Mouse (Mus musculus) forebrain, embryonic 13.5 days (tissue): ENCODE data around the gene Slc25a39. TPM values are rescaled to one million over a fixed set of nuclear protein-coding genes. Genes with fewer than 3 reads are reported as not detected.
A peak's percentile ranks its signal among the peaks of the same experiment; 100 is the strongest.

ENCODE experiments used
- ATAC-seq: fragments of 200-750 bp; cut with Nextera tagmentation; 2 replicates; pipeline ENCODE4 v1.8.0; 2017
- H3K27ac ChIP-seq: fragments of 300-500 bp; sonication (generic); 2 replicates; pipeline ENCODE4 v1.5.1; 2015; ENCODE audit warnings: inconsistent platforms, mild to moderate bottlenecking, moderate library complexity
- H3K27me3 ChIP-seq: fragments of 300-500 bp; sonication (generic); 2 replicates; pipeline ENCODE4 v1.6.1; 2015; ENCODE audit warnings: mild to moderate bottlenecking, inconsistent platforms
- H3K36me3 ChIP-seq: fragments of 300-500 bp; sonication (generic); 2 replicates; pipeline ENCODE4 v1.6.1; 2015; ENCODE audit warnings: mild to moderate bottlenecking, inconsistent platforms; ENCODE audit not compliant: poor library complexity, severe bottlenecking
- H3K4me1 ChIP-seq: fragments of 300-500 bp; sonication (generic); 2 replicates; pipeline ENCODE4 v1.6.1; 2015; ENCODE audit warnings: inconsistent platforms
- H3K4me2 ChIP-seq: fragments of 300-500 bp; sonication (generic); 2 replicates; pipeline ENCODE4 v1.6.1; 2015; ENCODE audit warnings: inconsistent platforms, mild to moderate bottlenecking, moderate library complexity
- H3K4me3 ChIP-seq: fragments of 300-500 bp; sonication (generic); 2 replicates; pipeline ENCODE4 v1.5.1; 2015; ENCODE audit warnings: mild to moderate bottlenecking, inconsistent platforms
- H3K9ac ChIP-seq: fragments of 300-500 bp; sonication (generic); 2 replicates; pipeline ENCODE4 v1.6.1; 2015; ENCODE audit warnings: mild to moderate bottlenecking, inconsistent platforms
- H3K9me3 ChIP-seq: fragments of 300-500 bp; sonication (generic); replicated peaks from 2 replicates; pipeline ENCODE4 v1.6.1; 2016; ENCODE audit warnings: inconsistent platforms
- WGBS: fragments of 180-500 bp; shearing (Covaris S2); methylation state at CpG from one replicate; pipeline ENCODE4 v1.1.7; 2015; 5-methylcytosine and 5-hydroxymethylcytosine counted together
- polyA plus RNA-seq: library from polyadenylated mRNA; unstranded; fragments of >200 nt; fragmentation: Nextera tagmentation; extraction: Ambion mirVana; gene quantifications from 2 replicates; pipeline ENCODE4 v1.2.1, GENCODE M21; 2015

Slc25a39 gene
- 157 and 159 TPM in 2 replicates for polyA plus RNA-seq

GRCm38 (mm10) chr11:102407834-102408215 lies at the start of gene Slc25a39:
Gene Slc25a39 (minus strand): TSS chr11:102407946.
- 1% methylated on average over 19 of the region's 19 CpGs for WGBS
- Histone ChIP-seq H3K9me3 (no peaks in the 10 kb centered on the region), H3K4me1 (peaks cover 33% of the 10 kb centered on the region), H3K9ac (peak within 1 kb of the TSS; percentile 83), H3K27me3 (no peaks in the 10 kb centered on the region), H3K4me3 (peak within 1 kb of the TSS; percentile 77), H3K36me3 (peaks cover 22% of the 10 kb centered on the region), H3K4me2 (peak within 1 kb of the TSS; percentile 80), H3K27ac (peak within 1 kb of the TSS; percentile 79)
- ATAC-seq: no peak

GRCm38 (mm10) chr11:102455740-102456396 lies 48.1 kb upstream of the Slc25a39 start:
- peak; percentile 90 for ATAC-seq
- WGBS: 1% methylated on average over 40 of the region's 40 CpGs
- Histone ChIP-seq H3K27ac (no peak overlapping the region; the same call in 1 of the 2 replicates), H3K9me3 (no peaks in the 10 kb centered on the region), H3K4me3 (peak overlapping the region; percentile 48), H3K36me3 (no peaks in the 10 kb centered on the region), H3K27me3 (peaks cover 45% of the 10 kb centered on the region), H3K4me1 (peaks cover 17% of the 10 kb centered on the region), H3K4me2 (peak overlapping the region; percentile 81), H3K9ac (peak overlapping the region; percentile 56)

- Histone ChIP-seq H3K9ac (no peak overlapping the region), H3K9me3 (no peaks in the 10 kb centered on the region), H3K4me3 (no peak overlapping the region), H3K4me1 (peaks cover 23% of the 10 kb centered on the region), H3K36me3 (no peaks in the 10 kb centered on the region), H3K4me2 (no peak overlapping the region), H3K27me3 (peaks cover 56% of the 10 kb centered on the region), H3K27ac (no peak overlapping the region)
- WGBS: 24% methylated on average over 10 of the region's 10 CpGs
- ATAC-seq: no peak
Observed at GRCm38 (mm10) chr11:102453131-102453530, 45.4 kb upstream of the Slc25a39 start.

GRCm38 (mm10) chr11:102449043-102450008 lies 41.6 kb upstream of the Slc25a39 start:
- no peaks in the 10 kb centered on the region for H3K9me3 ChIP-seq
- peaks cover 33% of the 10 kb centered on the region for H3K4me1 ChIP-seq
- peaks cover 40% of the 10 kb centered on the region for H3K27me3 ChIP-seq
- no peak overlapping the region for H3K9ac ChIP-seq
- H3K36me3 ChIP-seq: no peaks in the 10 kb centered on the region
- H3K4me3 ChIP-seq: no peak overlapping the region
- no peak overlapping the region for H3K4me2 ChIP-seq
- 48% methylated on average over 17 of the region's 17 CpGs for WGBS
- ATAC-seq: no peak
- H3K27ac ChIP-seq: no peak overlapping the region

- no peaks in the 10 kb centered on the region for H3K9me3 ChIP-seq
- no peak overlapping the region for H3K27ac ChIP-seq
- H3K4me1 ChIP-seq: peaks cover 42% of the 10 kb centered on the region
- no peak for ATAC-seq
- H3K36me3 ChIP-seq: peaks cover 7% of the 10 kb centered on the region; the same call in 1 of the 2 replicates
- no peak overlapping the region for H3K9ac ChIP-seq
- no peak overlapping the region for H3K4me3 ChIP-seq
- no peak overlapping the region for H3K4me2 ChIP-seq
- WGBS: 15% methylated on average over 8 of the region's 8 CpGs
- H3K27me3 ChIP-seq: peaks cover 35% of the 10 kb centered on the region
Observed at GRCm38 (mm10) chr11:102448327-102448726, 40.6 kb upstream of the Slc25a39 start.

DNA sequence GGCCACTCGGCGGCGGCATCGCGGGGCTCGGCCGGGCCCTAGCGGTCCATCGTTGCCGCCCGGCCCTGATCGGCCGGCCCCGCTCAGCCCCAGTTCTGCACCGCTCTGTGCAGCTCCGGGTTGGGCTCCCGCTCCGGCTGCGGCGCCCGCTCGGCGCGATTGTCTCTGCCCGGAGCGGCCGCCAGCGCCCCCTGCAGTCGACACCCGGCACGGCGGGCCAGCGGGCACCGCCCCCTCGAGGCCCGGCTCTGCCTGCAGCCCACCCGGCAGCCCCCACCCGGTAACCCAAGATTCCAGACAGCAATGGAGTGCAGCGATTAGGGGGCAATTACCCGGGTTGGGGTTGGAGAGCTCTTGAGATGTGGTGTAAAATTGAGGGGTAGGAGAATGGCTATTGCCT lies 39.8 kb upstream of the Slc25a39 start, which contains the start of gene Fam171a2:
Gene Fam171a2, minus strand, starts transcription at position 186 of the 400 bp plus-strand sequence.
- WGBS: under 1% methylated on average over 33 of the region's 40 CpGs
- no peaks in the 10 kb centered on the region for H3K9me3 ChIP-seq
- peak; percentile 85 for ATAC-seq
- peak within 1 kb of the TSS; percentile 98 for H3K27ac ChIP-seq
- peak within 1 kb of the TSS; percentile 97 for H3K4me2 ChIP-seq
- H3K9ac ChIP-seq: peak within 1 kb of the TSS; percentile 99
- H3K36me3 ChIP-seq: peaks cover 13% of the 10 kb centered on the region
- peaks cover 42% of the 10 kb centered on the region for H3K4me1 ChIP-seq
- H3K4me3 ChIP-seq: peak within 1 kb of the TSS; percentile 94
- H3K27me3 ChIP-seq: peaks cover 28% of the 10 kb centered on the region; the same call in 1 of the 2 replicates

- peak; percentile 65 for ATAC-seq
- H3K27ac ChIP-seq: peak overlapping the region; percentile 98
- H3K4me2 ChIP-seq: peak overlapping the region; percentile 97
- H3K9me3 ChIP-seq: no peaks in the 10 kb centered on the region
- H3K4me1 ChIP-seq: peaks cover 42% of the 10 kb centered on the region
- H3K4me3 ChIP-seq: peak overlapping the region; percentile 94
- peak overlapping the region; percentile 99 for H3K9ac ChIP-seq
- WGBS: under 1% methylated on average over 40 of the region's 49 CpGs
- H3K27me3 ChIP-seq: peaks cover 28% of the 10 kb centered on the region; the same call in 1 of the 2 replicates
- H3K36me3 ChIP-seq: peaks cover 20% of the 10 kb centered on the region
Observed at GRCm38 (mm10) chr11:102446581-102447461, 39.1 kb upstream of the Slc25a39 start.

DNA sequence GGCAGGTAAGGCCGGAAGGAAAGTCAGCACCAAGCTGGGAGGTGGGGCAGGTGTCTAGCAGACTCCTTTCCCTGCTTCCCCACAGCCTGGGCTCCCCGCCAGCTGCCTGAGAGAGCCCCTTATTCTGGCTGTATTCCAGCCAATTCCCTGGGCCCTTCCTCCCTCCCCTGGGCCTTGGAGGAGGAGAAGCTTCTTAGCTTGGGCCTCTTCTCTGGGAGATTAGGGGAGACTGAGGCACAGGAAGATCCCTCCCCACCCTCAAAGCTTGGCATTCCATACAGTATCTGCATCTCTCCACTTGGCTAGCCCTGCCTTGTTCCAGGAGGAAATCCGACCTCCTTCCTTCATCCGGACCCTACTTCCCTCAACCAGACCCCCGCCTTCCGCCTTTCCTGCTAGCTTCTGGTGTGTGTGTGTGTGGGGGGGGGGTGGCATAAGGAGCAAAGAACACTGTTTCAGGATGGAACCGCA lies 38.2 kb upstream of the Slc25a39 start:
- peaks cover 23% of the 10 kb centered on the region; the same call in 1 of the 2 replicates for H3K27me3 ChIP-seq
- H3K4me2 ChIP-seq: peak overlapping the region; percentile 97
- peaks cover 42% of the 10 kb centered on the region for H3K4me1 ChIP-seq
- H3K27ac ChIP-seq: peak overlapping the region; percentile 98
- peaks cover 29% of the 10 kb centered on the region for H3K36me3 ChIP-seq
- WGBS: 10% methylated on average over 7 of the region's 7 CpGs
- H3K9me3 ChIP-seq: no peaks in the 10 kb centered on the region
- peak overlapping the region; percentile 94 for H3K4me3 ChIP-seq
- H3K9ac ChIP-seq: peak overlapping the region; percentile 99
- peak; percentile 20; the same call in 1 of the 2 replicates for ATAC-seq

- peak overlapping the region; percentile 94 for H3K4me3 ChIP-seq
- ATAC-seq: 0 out of 2 replicates have a peak, but pooled peaks have one; percentile 17
- peaks cover 19% of the 10 kb centered on the region; the same call in 1 of the 2 replicates for H3K27me3 ChIP-seq
- WGBS: 13% methylated on average over 10 of the region's 10 CpGs
- H3K9ac ChIP-seq: peak overlapping the region; percentile 99
- peaks cover 42% of the 10 kb centered on the region for H3K4me1 ChIP-seq
- H3K36me3 ChIP-seq: peaks cover 34% of the 10 kb centered on the region
- peak overlapping the region; percentile 98 for H3K27ac ChIP-seq
- peak overlapping the region; percentile 97 for H3K4me2 ChIP-seq
- H3K9me3 ChIP-seq: no peaks in the 10 kb centered on the region
Observed at GRCm38 (mm10) chr11:102445264-102445890, 37.6 kb upstream of the Slc25a39 start.

- Histone ChIP-seq H3K27ac (peak overlapping the region; percentile 98; the same call in 1 of the 2 replicates), H3K4me1 (peaks cover 42% of the 10 kb centered on the region), H3K9ac (peak overlapping the region; percentile 99), H3K9me3 (no peaks in the 10 kb centered on the region), H3K4me3 (peak overlapping the region; percentile 94), H3K4me2 (peak overlapping the region; percentile 97), H3K27me3 (peaks cover 18% of the 10 kb centered on the region; the same call in 1 of the 2 replicates), H3K36me3 (peaks cover 40% of the 10 kb centered on the region)
- no peak for ATAC-seq
- 6% methylated on average over 6 of the region's 6 CpGs for WGBS
Observed at GRCm38 (mm10) chr11:102444781-102445180, 37.0 kb upstream of the Slc25a39 start.
